Mouse (Mus musculus): ENCODE measurements at regions not wholly inside any gene's neighbourhood (a gene's known extent, or its start where the extent isn't known, plus 50 kb on each side); places are given as distances from the start of the nearest gene placed in this dataset.

DNA sequence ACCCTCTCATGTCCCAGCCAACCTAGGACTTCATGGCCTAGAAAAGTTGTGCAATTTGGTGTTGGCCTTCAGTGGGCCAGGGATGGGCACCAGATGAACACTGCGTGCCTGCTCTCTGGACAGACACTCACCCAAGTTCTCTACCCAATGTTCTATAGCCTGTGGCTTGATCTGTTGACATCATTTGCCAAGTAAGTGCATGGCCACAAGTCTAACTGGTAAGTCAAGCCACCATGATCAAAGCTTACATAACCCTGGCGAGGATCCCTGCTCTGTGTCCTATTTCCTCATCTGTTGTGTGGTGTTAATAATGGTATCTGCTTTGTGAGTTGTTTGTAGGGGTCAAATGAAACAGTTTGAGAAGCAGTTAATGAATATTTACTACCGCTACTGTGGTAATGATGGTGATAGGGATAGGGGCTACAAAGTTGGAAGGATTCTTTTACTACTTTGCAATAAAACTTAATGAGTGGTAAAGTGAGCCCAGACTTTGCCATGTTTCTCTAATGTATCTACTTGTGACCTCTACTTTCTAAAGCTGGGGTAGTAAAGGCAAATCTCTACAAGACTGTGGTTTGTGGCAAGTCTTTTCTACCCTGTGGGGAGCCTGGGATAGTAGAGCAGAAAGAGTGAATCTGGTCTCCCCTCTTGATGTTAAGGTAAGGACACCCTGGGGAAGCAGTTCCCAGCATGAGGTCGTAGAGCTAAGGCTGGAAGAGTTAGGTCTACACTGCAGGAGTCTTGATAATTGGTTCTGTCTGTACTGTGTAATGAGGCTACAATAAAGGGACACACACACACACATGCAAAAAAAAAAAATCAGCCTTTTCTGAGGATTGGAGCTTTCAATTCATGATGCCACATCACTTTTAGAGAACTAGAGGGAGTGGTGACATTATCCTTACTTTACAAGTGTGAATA is 183.3 kb upstream of the Cpeb2 start:
- no peaks in the 10 kb centered on the region for H3K4me1 ChIP-seq (replicated peaks)
- peak; percentile 32; the same call in 1 of the 2 replicates for ATAC-seq (ENCODE audit: low read depth)
- H3K27ac ChIP-seq (replicated peaks), result no peak overlapping the region
- H3K4me2 ChIP-seq, result no peak overlapping the region
- no peak overlapping the region for H3K9ac ChIP-seq
- 45% methylated on average over 4 of the region's 4 CpGs for WGBS
- H3K27me3 ChIP-seq, result no peaks in the 10 kb centered on the region
- H3K36me3 ChIP-seq, result no peaks in the 10 kb centered on the region
- H3K9me3 ChIP-seq, result no peaks in the 10 kb centered on the region
- H3K4me3 ChIP-seq, result no peak overlapping the region

DNA sequence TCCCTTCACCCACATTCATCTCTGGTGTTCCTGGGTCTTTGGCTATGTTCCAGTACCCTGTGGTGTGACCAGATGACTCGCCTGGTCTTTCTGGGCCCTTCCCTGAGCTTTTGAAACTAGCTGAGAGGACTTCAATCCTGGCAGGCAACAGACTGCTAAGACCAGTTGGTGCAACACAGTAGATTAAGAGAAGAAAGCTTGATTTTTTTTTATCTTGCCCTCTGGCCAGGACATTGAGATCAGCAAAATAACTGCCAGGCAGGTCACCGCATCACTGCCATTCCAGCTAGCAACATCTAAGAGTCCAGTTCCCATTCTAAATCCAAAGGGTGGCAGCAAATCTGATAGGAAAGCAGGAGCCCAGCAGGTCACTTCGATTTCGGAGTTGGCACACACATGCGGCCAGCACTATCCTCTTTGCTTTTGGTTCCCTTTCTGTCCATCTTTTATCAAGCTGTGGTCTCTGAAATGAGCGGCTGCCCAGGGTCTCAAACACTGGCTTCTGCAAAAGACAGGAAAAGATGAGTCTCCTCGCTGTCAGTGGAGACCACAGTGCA is 181.9 kb upstream of the Cpeb2 start:
- Histone ChIP-seq H3K27me3 (no peaks in the 10 kb centered on the region), H3K36me3 (no peaks in the 10 kb centered on the region), H3K9me3 (no peaks in the 10 kb centered on the region), H3K9ac (no peak overlapping the region), H3K27ac (replicated peaks) (no peak overlapping the region), H3K4me1 (replicated peaks) (no peaks in the 10 kb centered on the region), H3K4me3 (no peak overlapping the region), H3K4me2 (no peak overlapping the region)
- ATAC-seq (ENCODE audit: low read depth), result no peak
- 91% methylated on average over 7 of the region's 7 CpGs for WGBS

DNA sequence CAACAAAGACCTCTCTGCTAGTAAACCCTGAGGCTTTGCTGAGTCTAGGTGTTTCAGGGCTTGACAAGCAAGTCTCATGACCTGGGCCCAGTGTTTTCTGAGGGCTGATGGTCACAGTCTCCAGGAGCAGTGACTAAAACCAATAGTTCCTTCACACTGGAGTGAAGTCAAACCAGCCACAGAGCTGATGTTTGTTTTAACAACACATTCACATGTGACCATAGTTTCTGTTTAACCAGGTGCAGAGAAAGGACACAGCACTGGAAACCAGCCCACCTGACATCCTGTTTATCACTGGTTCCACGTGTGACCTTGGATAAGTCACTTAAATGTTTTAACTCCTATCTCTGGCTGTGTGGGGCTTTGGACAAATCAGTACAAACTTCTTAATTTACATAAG is 180.3 kb upstream of the Cpeb2 start:
- H3K4me1 ChIP-seq (replicated peaks), result no peaks in the 10 kb centered on the region
- H3K36me3 ChIP-seq, result no peaks in the 10 kb centered on the region
- no peak overlapping the region for H3K4me3 ChIP-seq
- no peaks in the 10 kb centered on the region for H3K27me3 ChIP-seq
- H3K9ac ChIP-seq, result no peak overlapping the region
- H3K9me3 ChIP-seq, result no peaks in the 10 kb centered on the region
- no peak overlapping the region for H3K4me2 ChIP-seq
- no peak overlapping the region for H3K27ac ChIP-seq (replicated peaks)
- ATAC-seq (ENCODE audit: low read depth), result no peak
- 67% methylated on average over 1 of the region's 1 CpGs for WGBS

DNA sequence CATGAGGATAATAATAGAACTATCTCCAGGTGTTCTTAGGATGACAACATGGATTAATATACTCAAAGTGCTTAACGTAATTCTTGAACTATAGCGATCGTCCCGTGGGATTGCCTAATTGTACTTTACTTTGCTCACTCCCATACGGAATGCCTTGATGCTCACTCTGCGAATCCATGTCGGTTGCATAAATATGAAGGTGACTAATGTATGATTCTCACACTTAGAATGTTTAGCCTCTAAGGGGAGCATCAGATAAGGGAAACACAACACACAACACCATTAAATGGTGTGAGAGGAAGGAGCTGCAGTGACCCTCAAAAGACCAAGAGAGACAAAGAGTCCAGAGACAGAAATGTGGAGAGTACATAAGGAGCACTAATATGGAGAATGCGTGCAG is 178.4 kb upstream of the Cpeb2 start:
- H3K27me3 ChIP-seq, result no peaks in the 10 kb centered on the region
- no peak for ATAC-seq (ENCODE audit: low read depth)
- no peaks in the 10 kb centered on the region for H3K4me1 ChIP-seq (replicated peaks)
- no peak overlapping the region for H3K4me3 ChIP-seq
- no peak overlapping the region for H3K9ac ChIP-seq
- 91% methylated on average over 8 of the region's 8 CpGs for WGBS
- no peaks in the 10 kb centered on the region for H3K36me3 ChIP-seq
- no peak overlapping the region for H3K4me2 ChIP-seq
- no peak overlapping the region for H3K27ac ChIP-seq (replicated peaks)
- no peaks in the 10 kb centered on the region for H3K9me3 ChIP-seq

DNA sequence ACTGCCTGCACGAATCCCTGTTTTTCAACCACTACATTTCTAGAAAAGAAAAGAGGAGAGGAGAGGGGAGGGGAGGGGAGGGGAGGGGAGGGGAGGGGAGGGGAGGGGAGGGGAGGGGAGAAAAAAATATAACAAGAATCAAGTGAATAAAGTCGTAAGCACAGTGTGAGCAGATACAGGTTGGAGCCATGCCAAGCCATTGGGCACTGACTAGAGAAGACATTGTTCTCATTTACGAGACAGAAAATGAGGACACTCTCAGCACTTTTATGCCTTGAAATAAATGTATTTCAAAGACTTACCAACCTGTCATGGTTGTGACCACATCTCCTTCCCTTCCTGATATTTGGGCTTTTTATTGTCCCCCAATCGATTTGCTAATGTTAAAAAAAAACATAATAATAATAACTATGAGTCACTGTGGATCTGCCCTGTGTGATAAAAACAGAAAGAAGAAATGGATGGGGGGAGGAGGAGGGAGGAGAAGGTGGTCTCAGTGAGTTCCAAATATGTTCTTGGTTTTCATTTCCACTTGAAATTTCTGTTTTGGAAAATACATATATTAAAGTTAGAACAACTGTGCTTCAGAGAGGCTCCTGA is 177.8 kb upstream of the Cpeb2 start:
- H3K36me3 ChIP-seq, result no peaks in the 10 kb centered on the region

DNA sequence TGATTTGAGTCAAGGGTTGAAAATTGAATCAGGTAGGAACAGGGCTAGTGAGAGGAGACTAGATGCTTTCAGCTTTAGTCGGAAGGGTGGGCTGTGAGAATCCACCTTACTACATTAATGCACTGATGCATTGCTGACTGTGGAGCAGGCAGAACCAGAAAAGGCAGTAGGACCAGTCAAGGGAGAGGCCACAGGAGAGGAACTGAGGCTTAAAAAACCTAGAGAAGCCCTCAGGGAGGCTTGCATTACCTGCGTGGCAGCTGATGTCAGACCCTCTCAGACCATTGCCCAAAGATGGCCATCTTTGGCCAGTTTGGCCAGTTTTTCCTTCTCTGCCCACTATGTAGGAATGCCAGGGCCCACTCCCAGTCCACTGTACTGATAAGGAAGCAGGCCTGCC is 176.5 kb upstream of the Cpeb2 start:
- Histone ChIP-seq H3K9ac (no peak overlapping the region), H3K4me1 (replicated peaks) (no peaks in the 10 kb centered on the region), H3K27ac (replicated peaks) (no peak overlapping the region), H3K27me3 (no peaks in the 10 kb centered on the region), H3K36me3 (no peaks in the 10 kb centered on the region), H3K4me3 (no peak overlapping the region), H3K9me3 (no peaks in the 10 kb centered on the region), H3K4me2 (no peak overlapping the region)
- ATAC-seq (ENCODE audit: low read depth), result no peak
- 96% methylated on average over 2 of the region's 2 CpGs for WGBS

More for the DNA sequence above, 177.8 kb upstream of the Cpeb2 start:
- no peak for ATAC-seq (ENCODE audit: low read depth)
- H3K9me3 ChIP-seq, result no peaks in the 10 kb centered on the region
- H3K4me3 ChIP-seq, result no peak overlapping the region
- H3K27ac ChIP-seq (replicated peaks), result no peak overlapping the region
- no peak overlapping the region for H3K9ac ChIP-seq
- no peaks in the 10 kb centered on the region for H3K4me1 ChIP-seq (replicated peaks)
- WGBS, result 65% methylated on average over 3 of the region's 4 CpGs
- H3K4me2 ChIP-seq, result no peak overlapping the region
- no peaks in the 10 kb centered on the region for H3K27me3 ChIP-seq

DNA sequence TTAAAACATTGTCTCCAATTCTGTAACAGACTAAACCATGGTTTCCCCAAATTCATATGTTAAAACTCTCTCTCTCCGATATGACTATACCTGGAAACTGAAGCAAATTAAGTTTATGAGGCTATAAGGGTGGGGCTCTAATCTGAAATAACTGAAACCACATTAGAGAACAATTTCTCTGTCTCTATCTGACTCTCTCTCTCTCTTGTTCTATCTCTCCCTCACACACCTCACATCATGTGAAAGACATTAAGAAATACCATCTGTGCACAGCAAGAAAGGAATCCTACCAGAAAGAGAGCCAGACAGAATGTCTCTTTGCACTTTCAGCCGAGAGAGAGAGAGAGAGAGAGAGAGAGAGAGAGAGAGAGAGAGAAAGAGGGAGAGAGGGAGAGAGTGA is 171.7 kb upstream of the Cpeb2 start:
- H3K27ac ChIP-seq (replicated peaks), result no peak overlapping the region
- no peak overlapping the region for H3K4me3 ChIP-seq
- ATAC-seq (ENCODE audit: low read depth), result no peak
- H3K4me1 ChIP-seq (replicated peaks), result no peaks in the 10 kb centered on the region
- no peaks in the 10 kb centered on the region for H3K9me3 ChIP-seq
- no peak overlapping the region for H3K4me2 ChIP-seq
- WGBS, result 94% methylated on average over 2 of the region's 2 CpGs
- no peaks in the 10 kb centered on the region for H3K36me3 ChIP-seq
- H3K27me3 ChIP-seq, result no peaks in the 10 kb centered on the region
- H3K9ac ChIP-seq, result no peak overlapping the region

DNA sequence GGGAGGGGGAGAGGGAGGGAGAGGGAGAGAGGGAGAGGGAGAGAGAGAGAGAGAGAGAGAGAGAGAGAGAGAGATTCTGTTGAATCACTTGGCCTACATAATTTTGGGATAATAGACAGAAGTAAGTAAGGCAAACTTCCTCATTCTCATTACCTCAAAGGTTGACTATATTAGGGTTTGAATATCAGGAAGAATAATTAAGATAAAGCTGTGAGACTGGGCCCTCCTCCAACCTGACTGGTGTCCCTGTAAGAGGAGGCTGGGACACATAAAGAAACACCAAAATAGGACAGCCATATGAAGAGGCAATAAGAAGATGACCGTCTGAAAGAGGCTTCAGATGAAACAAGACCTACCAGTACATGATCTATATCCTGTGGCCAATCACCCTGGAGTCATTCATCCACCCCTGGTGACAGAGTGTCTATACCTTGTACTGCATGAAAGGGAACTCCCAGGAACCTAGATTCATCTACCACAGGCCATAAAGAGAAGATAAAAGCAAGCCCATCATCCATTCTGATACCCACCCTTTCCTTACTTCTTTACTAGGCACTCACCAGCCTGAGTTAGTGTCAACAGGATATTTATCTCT is 171.1 kb upstream of the Cpeb2 start:
- Histone ChIP-seq H3K4me2 (no peak overlapping the region), H3K27ac (replicated peaks) (no peak overlapping the region), H3K9ac (no peak overlapping the region), H3K9me3 (no peaks in the 10 kb centered on the region), H3K27me3 (no peaks in the 10 kb centered on the region), H3K4me1 (replicated peaks) (no peaks in the 10 kb centered on the region), H3K36me3 (no peaks in the 10 kb centered on the region), H3K4me3 (no peak overlapping the region)
- no peak for ATAC-seq (ENCODE audit: low read depth)
- WGBS, result 78% methylated on average over 1 of the region's 1 CpGs

DNA sequence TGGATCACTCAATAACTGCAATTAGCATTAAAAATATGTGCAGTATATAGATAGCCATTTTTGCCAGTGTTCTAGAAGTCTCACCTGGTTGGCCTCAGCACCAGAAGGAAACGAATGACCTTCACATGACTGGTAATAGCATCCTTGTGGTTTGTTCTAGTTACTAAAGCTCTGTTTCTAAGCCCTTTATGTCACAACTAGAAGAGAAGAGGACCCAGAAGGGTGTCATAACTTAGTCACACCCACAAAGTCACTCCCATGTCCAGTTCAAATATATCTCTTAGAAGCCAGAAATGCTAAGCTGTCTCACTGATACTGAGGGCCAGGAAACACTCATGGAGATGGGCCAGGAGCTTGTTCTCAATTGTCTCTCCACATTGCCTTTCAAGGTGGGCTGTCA is 170.5 kb upstream of the Cpeb2 start:
- no peak for ATAC-seq (ENCODE audit: low read depth)
- no peaks in the 10 kb centered on the region for H3K36me3 ChIP-seq
- no peak overlapping the region for H3K4me3 ChIP-seq
- H3K27me3 ChIP-seq, result no peaks in the 10 kb centered on the region
- no peaks in the 10 kb centered on the region for H3K9me3 ChIP-seq
- H3K9ac ChIP-seq, result no peak overlapping the region
- no peak overlapping the region for H3K27ac ChIP-seq (replicated peaks)
- H3K4me2 ChIP-seq, result no peak overlapping the region
- H3K4me1 ChIP-seq (replicated peaks), result no peaks in the 10 kb centered on the region
- 86% methylated on average over 1 of the region's 1 CpGs for WGBS

DNA sequence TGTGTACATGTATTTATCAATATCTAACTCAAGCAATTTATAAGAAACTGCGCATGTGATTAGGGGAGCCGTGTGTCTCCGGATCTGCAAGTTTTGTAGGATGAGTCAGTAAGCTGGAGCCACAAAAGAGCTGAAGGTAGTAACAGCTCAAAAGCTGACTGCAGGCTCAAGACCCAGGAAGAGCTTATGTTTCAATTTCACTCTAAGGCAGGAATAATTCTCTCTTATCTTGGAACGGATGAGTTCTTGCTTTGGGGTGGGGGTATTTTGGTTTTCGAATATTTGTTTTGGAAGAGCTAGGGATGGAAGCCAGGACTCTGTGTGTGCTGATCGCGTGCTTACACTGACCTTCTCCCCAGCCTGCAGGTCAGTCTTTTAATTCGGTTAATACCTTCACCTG is 169.6 kb upstream of the Cpeb2 start:
- no peak overlapping the region for H3K4me3 ChIP-seq

DNA sequence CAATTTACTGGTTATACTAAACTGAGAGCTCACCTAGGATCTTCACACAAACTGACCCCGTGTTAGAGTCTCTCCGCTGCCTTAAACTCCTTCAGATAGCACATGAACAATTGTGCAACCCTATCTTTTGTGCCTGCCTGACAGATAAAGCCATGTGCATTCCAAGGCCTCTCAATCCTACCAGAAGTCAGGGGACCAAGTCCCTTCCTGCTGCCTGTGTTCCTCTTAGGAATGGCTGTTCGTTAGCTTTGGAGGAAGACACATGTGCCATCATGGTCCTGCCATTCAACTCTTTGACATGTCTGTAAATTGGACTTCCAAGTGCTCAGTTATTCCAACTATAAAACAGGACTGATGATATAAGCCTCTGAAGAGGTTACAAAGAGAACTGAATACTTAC is 161.4 kb upstream of the Cpeb2 start:
- Histone ChIP-seq H3K4me2 (no peak overlapping the region), H3K9ac (no peak overlapping the region), H3K9me3 (no peaks in the 10 kb centered on the region), H3K4me3 (no peak overlapping the region), H3K27ac (replicated peaks) (no peak overlapping the region), H3K27me3 (no peaks in the 10 kb centered on the region), H3K4me1 (replicated peaks) (no peaks in the 10 kb centered on the region), H3K36me3 (no peaks in the 10 kb centered on the region)
- ATAC-seq (ENCODE audit: low read depth), result no peak
- WGBS, result 95% methylated on average over 3 of the region's 3 CpGs

More for the DNA sequence above, 169.6 kb upstream of the Cpeb2 start:
- whole genome bisulfite sequencing, result 86% methylated on average over 8 of the region's 8 CpGs
- H3K9ac ChIP-seq, result no peak overlapping the region
- H3K4me1 ChIP-seq (replicated peaks), result no peaks in the 10 kb centered on the region
- no peaks in the 10 kb centered on the region for H3K27me3 ChIP-seq
- no peaks in the 10 kb centered on the region for H3K9me3 ChIP-seq
- H3K36me3 ChIP-seq, result no peaks in the 10 kb centered on the region
- H3K4me2 ChIP-seq, result no peak overlapping the region
- ATAC-seq (ENCODE audit: low read depth), result no peak
- no peak overlapping the region for H3K27ac ChIP-seq (replicated peaks)

DNA sequence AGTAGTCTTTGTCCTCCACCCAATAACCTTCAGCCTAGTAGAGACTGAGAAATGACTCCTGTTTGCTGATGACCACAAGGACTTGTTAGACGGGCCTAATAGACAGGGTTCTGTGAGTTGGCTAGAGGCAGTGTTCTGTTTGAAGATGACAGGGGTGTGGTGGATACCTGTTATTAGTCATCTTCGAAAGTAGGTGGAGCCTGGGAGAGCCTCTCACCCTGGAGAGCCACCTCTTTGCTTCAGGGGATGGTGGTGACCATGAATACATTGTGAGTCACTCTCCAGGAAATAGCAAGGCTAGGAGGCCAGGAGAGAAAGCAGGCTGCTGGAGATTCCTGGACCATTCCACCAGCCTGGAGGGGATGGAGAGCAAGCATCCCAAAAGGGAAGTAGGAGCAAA is 160.6 kb upstream of the Cpeb2 start:
- no peak overlapping the region for H3K4me3 ChIP-seq
- H3K27me3 ChIP-seq, result no peaks in the 10 kb centered on the region
- H3K4me1 ChIP-seq (replicated peaks), result no peaks in the 10 kb centered on the region
- H3K36me3 ChIP-seq, result no peaks in the 10 kb centered on the region
- H3K27ac ChIP-seq (replicated peaks), result no peak overlapping the region
- 84% methylated on average over 2 of the region's 2 CpGs for WGBS
- no peak overlapping the region for H3K4me2 ChIP-seq
- ATAC-seq (ENCODE audit: low read depth), result no peak
- H3K9ac ChIP-seq, result no peak overlapping the region
- no peaks in the 10 kb centered on the region for H3K9me3 ChIP-seq
